Mouse (Mus musculus): ENCODE measurements around the gene Gnb2. TPM values are rescaled to one million over a fixed set of nuclear protein-coding genes. Genes with fewer than 3 reads are reported as not detected.

Gene Gnb2
- total and polyA plus RNA-seq, 3 experiments = 548 to 550 TPM; not detected in 1

DNA sequence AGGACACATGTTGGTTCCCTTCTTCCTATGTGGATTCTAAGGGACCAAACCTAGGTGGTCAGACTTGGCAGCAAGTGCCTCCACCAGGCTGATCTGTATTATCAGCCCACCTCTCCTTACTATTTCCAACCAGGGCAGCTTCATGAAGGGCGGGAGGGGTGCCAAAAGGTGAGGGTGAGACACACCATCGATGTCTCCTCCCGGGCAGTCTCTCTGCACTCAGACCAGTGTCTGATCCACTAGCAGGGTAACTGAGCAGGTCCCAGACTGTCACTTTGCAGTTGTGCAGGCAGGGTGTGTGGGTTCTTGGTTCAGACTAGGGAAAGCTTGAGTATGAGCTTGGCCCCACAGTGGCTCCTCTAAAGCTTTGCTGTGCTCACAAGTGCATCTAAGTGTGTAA lies 18.5 kb downstream of the Gnb2 start:
- no peak for DNase-seq (ENCODE audit: low read depth, low spot score)
- Histone ChIP-seq H3K79me2 (ENCODE audit: control insufficient read depth, insufficient read depth, low read length, poor library complexity) (peaks cover 48% of the 10 kb centered on the region), H3K27me3 (ENCODE audit: control insufficient read depth in 1 of 2, insufficient read depth in 2 of 2, low read length in 2 of 2) (no peaks in the 10 kb centered on the region), H3K9ac (ENCODE audit: control insufficient read depth, low read depth, low read length, poor library complexity, severe bottlenecking) (no peak overlapping the region), H3K36me3 (ENCODE audit: control insufficient read depth in 1 of 2, insufficient read depth in 2 of 2, low read length in 2 of 2) (peaks cover 0 to 5% of the 10 kb centered on the region in 2 experiments; a peak in 2 of 4 replicates), H3K9me3 (replicated peaks; ENCODE audit: insufficient read depth, low read length) (no peaks in the 10 kb centered on the region), H3K4me1 (ENCODE audit: control insufficient read depth in 1 of 2, insufficient read depth in 2 of 2, low read length in 2 of 2) (peaks cover 2 to 10% of the 10 kb centered on the region in 2 experiments), H3K4me3 (ENCODE audit: control insufficient read depth in 1 of 2, insufficient read depth in 1 of 2, low read depth in 2 of 2, low read length in 2 of 2) (no peak overlapping the region), H3K27ac (ENCODE audit: control insufficient read depth, low read depth, low read length) (no peak overlapping the region)
- TF ChIP-seq USF1 (IDR thresholded peaks at IDR 0.05; ENCODE audit: low read depth, low read length) = no peak
- TF ChIP-seq TAL1 (IDR thresholded peaks at IDR 0.05; ENCODE audit: low read length) = no peak

DNA sequence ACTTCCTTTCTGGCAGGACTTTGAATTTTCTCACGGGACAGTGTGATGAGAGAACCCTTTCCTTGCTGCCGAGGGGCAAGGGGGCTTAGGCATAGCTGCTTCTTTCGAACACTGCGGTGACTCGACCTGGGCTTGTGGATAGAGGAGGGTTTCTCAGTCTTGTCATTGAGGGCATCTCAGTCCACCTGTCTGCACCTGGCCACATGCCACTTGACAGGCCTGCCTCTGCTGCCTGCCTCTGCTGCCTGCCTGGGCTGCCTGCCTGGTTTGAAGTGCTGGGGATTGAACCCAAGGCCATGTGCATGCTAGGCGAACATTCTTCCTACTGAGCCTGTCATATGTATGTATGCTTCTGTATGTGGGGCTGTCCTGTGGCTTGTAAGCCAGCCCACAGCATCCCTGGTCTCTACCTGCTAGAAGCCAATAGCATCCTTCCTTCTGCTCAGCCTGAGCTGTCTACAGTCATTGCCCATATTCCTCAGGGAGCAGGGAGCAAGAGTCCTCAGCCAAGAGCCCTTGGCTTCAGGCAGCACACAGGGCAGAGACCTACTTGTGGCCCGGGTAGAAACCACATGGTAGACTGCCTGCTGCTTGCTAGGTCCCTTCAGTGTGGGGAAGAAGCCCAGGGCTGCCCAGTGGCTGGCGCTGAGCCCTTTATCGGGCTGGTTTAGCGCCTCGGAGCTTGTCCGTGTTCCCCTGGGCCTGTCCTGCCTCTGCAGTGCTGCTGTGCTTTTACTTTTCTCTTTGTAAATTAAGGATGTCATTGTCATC lies 19.2 kb downstream of the Gnb2 start:
- DNase-seq (ENCODE audit: low read depth, low spot score) = no peak
- Histone ChIP-seq H3K36me3 (ENCODE audit: control insufficient read depth in 1 of 2, insufficient read depth in 2 of 2, low read length in 2 of 2) (peaks cover 0 to 7% of the 10 kb centered on the region in 2 experiments; a peak in 2 of 4 replicates), H3K4me3 (ENCODE audit: control insufficient read depth in 1 of 2, insufficient read depth in 1 of 2, low read depth in 2 of 2, low read length in 2 of 2) (no peak overlapping the region), H3K9me3 (replicated peaks; ENCODE audit: insufficient read depth, low read length) (no peaks in the 10 kb centered on the region), H3K4me1 (ENCODE audit: control insufficient read depth in 1 of 2, insufficient read depth in 2 of 2, low read length in 2 of 2) (peaks cover 2 to 16% of the 10 kb centered on the region in 2 experiments), H3K79me2 (ENCODE audit: control insufficient read depth, insufficient read depth, low read length, poor library complexity) (peaks cover 48% of the 10 kb centered on the region), H3K9ac (ENCODE audit: control insufficient read depth, low read depth, low read length, poor library complexity, severe bottlenecking) (no peak overlapping the region), H3K27ac (ENCODE audit: control insufficient read depth, low read depth, low read length) (no peak overlapping the region), H3K27me3 (ENCODE audit: control insufficient read depth in 1 of 2, insufficient read depth in 2 of 2, low read length in 2 of 2) (no peaks in the 10 kb centered on the region)
- no peak for TF ChIP-seq E2F4 (IDR thresholded peaks at IDR 0.05; ENCODE audit: borderline replicate concordance, low read depth, low read length)
- no peak for TF ChIP-seq SMC3 (IDR thresholded peaks at IDR 0.05; ENCODE audit: low read depth, low read length)
- TF ChIP-seq POLR2AphosphoS5 (IDR thresholded peaks at IDR 0.05; ENCODE audit: borderline replicate concordance, low read depth, low read length) = no peak
- no peak for TF ChIP-seq BHLHE40 (IDR thresholded peaks at IDR 0.05; ENCODE audit: borderline replicate concordance, low read depth, low read length)
- TF ChIP-seq ZNF384 (IDR thresholded peaks at IDR 0.05; ENCODE audit: low read depth, low read length) = no peak
- TF ChIP-seq RAD21 (IDR thresholded peaks at IDR 0.05; ENCODE audit: low read depth, low read length) = no peak
- TF ChIP-seq TCF12 (IDR thresholded peaks at IDR 0.05; ENCODE audit: low read depth, low read length) = no peak
- TF ChIP-seq MAFK (IDR thresholded peaks at IDR 0.05; ENCODE audit: borderline replicate concordance, low read depth, low read length) = no peak
- no peak for TF ChIP-seq ZKSCAN1 (IDR thresholded peaks at IDR 0.05; ENCODE audit: low read depth, low read length)
- TF ChIP-seq SIN3A (IDR thresholded peaks at IDR 0.05; ENCODE audit: low read length) = no peak
- TF ChIP-seq MEF2A (IDR thresholded peaks at IDR 0.05; ENCODE audit: extremely low read depth, insufficient replicate concordance, low read depth, low read length, poor library complexity, severe bottlenecking) = no peak
- no peak for TF ChIP-seq MYB (IDR thresholded peaks at IDR 0.05; ENCODE audit: low read depth, low read length)
- TF ChIP-seq JUND (IDR thresholded peaks at IDR 0.05; ENCODE audit: low read depth, low read length) = no peak
- TF ChIP-seq ETS1 (IDR thresholded peaks at IDR 0.05; ENCODE audit: low read depth, low read length) = no peak
- no peak for TF ChIP-seq ZC3H11A (IDR thresholded peaks at IDR 0.05; ENCODE audit: low read depth, low read length)
- TF ChIP-seq USF2 (IDR thresholded peaks at IDR 0.05; ENCODE audit: borderline replicate concordance in 1 of 2, insufficient read depth in 1 of 2, low read depth in 1 of 2, low read length in 2 of 2) = no peak
- TF ChIP-seq POLR2AphosphoS2 (IDR thresholded peaks at IDR 0.05; ENCODE audit: low read length) = no peak
- TF ChIP-seq ZMIZ1 (IDR thresholded peaks at IDR 0.05; ENCODE audit: low read depth, low read length) = no peak
- no peak for TF ChIP-seq MAZ (IDR thresholded peaks at IDR 0.05; ENCODE audit: low read depth, low read length)
